Mouse (Mus musculus) CH12.LX (cell line): ENCODE results near the gene Hpf1. TPM values are rescaled to one million over a fixed set of nuclear protein-coding genes. Genes with fewer than 3 reads are reported as not detected.

Source experiments
- DNase-seq: peaks from one replicate; pipeline ENCODE4 v3.0.0-alpha.2; 2013; ENCODE audit errors: extremely low read depth
- H3K27ac ChIP-seq: 2 replicates; pipeline ENCODE4 v1.5.1; 2012; ENCODE audit warnings: low read depth, mild to moderate bottlenecking, control low read depth, moderate library complexity; ENCODE audit not compliant: insufficient read depth
- H3K27me3 ChIP-seq: replicated peaks from 2 replicates; pipeline ENCODE3; 2012; ENCODE audit warnings: inconsistent platforms
- H3K36me3 ChIP-seq, 2 experiments: replicated peaks in 1 of 2; 2 replicates each; pipeline versions ENCODE3 to v1.6.1; 2012; ENCODE audit warnings: inconsistent platforms in 1 of 2, low read length in 1 of 2, mild to moderate bottlenecking in 1 of 2, mixed read lengths in 1 of 2, moderate library complexity in 1 of 2; ENCODE audit not compliant: control insufficient read depth in 1 of 2, insufficient read depth in 1 of 2
- H3K4me1 ChIP-seq, 2 experiments: 2 replicates each; pipeline ENCODE4 v1.6.1; 2012; ENCODE audit warnings: inconsistent platforms in 1 of 2, moderate library complexity in 1 of 2; ENCODE audit not compliant: insufficient read depth in 2 of 2, control insufficient read depth in 1 of 2
- H3K4me2 ChIP-seq: 2 replicates; pipeline ENCODE4 v1.6.1; 2012; ENCODE audit warnings: low read depth, mild to moderate bottlenecking, control low read depth; ENCODE audit not compliant: poor library complexity, insufficient read depth, severe bottlenecking
- H3K4me3 ChIP-seq, 3 experiments: fragments of 150-350 bp in 1 of 3; sonication (generic) in 1 of 3; replicated peaks in 1 of 3; 2 replicates each; pipeline versions ENCODE3 to v1.5.1; 2011 to 2012; ENCODE audit warnings: low read depth in 2 of 3, low read length in 2 of 3, mild to moderate bottlenecking in 2 of 3, moderate library complexity in 2 of 3, control low read depth in 1 of 3, improper control_type of control experiment in 1 of 3, inconsistent platforms in 1 of 3, mixed read lengths in 1 of 3; ENCODE audit not compliant: poor library complexity in 1 of 3
- H3K79me2 ChIP-seq: replicated peaks from 2 replicates; pipeline ENCODE4 v1.6.1; 2012; ENCODE audit warnings: mild to moderate bottlenecking, moderate library complexity; ENCODE audit not compliant: control insufficient read depth, poor library complexity, insufficient read depth, severe bottlenecking; ENCODE audit errors: extremely low read depth
- H3K9ac ChIP-seq: 2 replicates; pipeline ENCODE4 v1.6.1; 2012; ENCODE audit warnings: low read depth, mild to moderate bottlenecking, control low read depth, moderate library complexity; ENCODE audit not compliant: insufficient read depth
- H3K9me3 ChIP-seq: replicated peaks from 2 replicates; pipeline ENCODE3; 2012; ENCODE audit warnings: low read length, inconsistent platforms, mixed read lengths
- BHLHE40 ChIP-seq: IDR thresholded peaks from 2 replicates; pipeline ENCODE4 v1.6.1; 2011; ENCODE audit warnings: mild to moderate bottlenecking, low read depth, low read length, improper control_type of control experiment
- CHD1 ChIP-seq: IDR thresholded peaks from 2 replicates; pipeline ENCODE4 v1.6.1; 2012; ENCODE audit warnings: low read depth, low read length, improper control_type of control experiment, inconsistent platforms
- CTCF ChIP-seq, 2 experiments: IDR thresholded peaks in 1 of 2; conservative IDR thresholded peaks in 1 of 2; 2 replicates each; pipeline ENCODE4 v1.5.1; 2011 to 2012; ENCODE audit warnings: low read depth in 2 of 2, low read length in 2 of 2, improper control_type of control experiment in 1 of 2, inconsistent platforms in 1 of 2, mild to moderate bottlenecking in 1 of 2, moderate library complexity in 1 of 2
- GABPA ChIP-seq: IDR thresholded peaks from 2 replicates; pipeline ENCODE4 v1.6.1; 2012; ENCODE audit warnings: low read depth, low read length, improper control_type of control experiment, inconsistent platforms; ENCODE audit not compliant: insufficient replicate concordance
- HCFC1 ChIP-seq: IDR thresholded peaks from 2 replicates; pipeline ENCODE4 v1.6.1; 2012; ENCODE audit warnings: low read depth, mild to moderate bottlenecking, inconsistent platforms, low read length, improper control_type of control experiment
- JUN ChIP-seq: IDR thresholded peaks from 2 replicates; pipeline ENCODE4 v1.6.1; 2011; ENCODE audit warnings: low read depth, mild to moderate bottlenecking, low read length, improper control_type of control experiment, moderate library complexity; ENCODE audit not compliant: insufficient read depth
- MAX ChIP-seq: IDR thresholded peaks from 2 replicates; pipeline ENCODE4 v1.6.1; 2011; ENCODE audit warnings: low read length, improper control_type of control experiment
- MAZ ChIP-seq: IDR thresholded peaks from 2 replicates; pipeline ENCODE4 v1.6.1; 2012; ENCODE audit warnings: low read depth, mild to moderate bottlenecking, inconsistent platforms, low read length, improper control_type of control experiment, moderate library complexity
- NELFE ChIP-seq: IDR thresholded peaks from 2 replicates; pipeline ENCODE4 v1.6.1; 2011; ENCODE audit warnings: low read depth, low read length, improper control_type of control experiment
- NRF1 ChIP-seq: IDR thresholded peaks from 2 replicates; pipeline ENCODE4 v1.6.1; 2014; ENCODE audit warnings: low read depth, mild to moderate bottlenecking, inconsistent platforms, low read length, improper control_type of control experiment, moderate library complexity
- POLR2A ChIP-seq: IDR thresholded peaks from 2 replicates; pipeline ENCODE4 v1.6.1; 2011; ENCODE audit warnings: low read depth, mild to moderate bottlenecking, improper control_type of control experiment, low read length
- POLR2AphosphoS2 ChIP-seq: IDR thresholded peaks from 2 replicates; pipeline ENCODE4 v1.6.1; 2011; ENCODE audit warnings: low read depth, low read length, improper control_type of control experiment
- RAD21 ChIP-seq: IDR thresholded peaks from 2 replicates; pipeline ENCODE4 v1.6.1; 2011; ENCODE audit warnings: low read depth, mild to moderate bottlenecking, low read length, improper control_type of control experiment, moderate library complexity
- SIN3A ChIP-seq: IDR thresholded peaks from 2 replicates; pipeline ENCODE4 v1.6.1; 2012; ENCODE audit warnings: low read length, improper control_type of control experiment, inconsistent platforms
- SMC3 ChIP-seq: IDR thresholded peaks from 2 replicates; pipeline ENCODE4 v1.6.1; 2011; ENCODE audit warnings: low read depth, low read length, improper control_type of control experiment
- TCF12 ChIP-seq: IDR thresholded peaks from 2 replicates; pipeline ENCODE4 v1.6.1; 2014; ENCODE audit warnings: low read depth, mild to moderate bottlenecking, inconsistent platforms, low read length, improper control_type of control experiment
- USF1 ChIP-seq: IDR thresholded peaks from 2 replicates; pipeline ENCODE4 v1.6.1; 2014; ENCODE audit warnings: low read depth, mild to moderate bottlenecking, inconsistent platforms, low read length, improper control_type of control experiment
- USF2 ChIP-seq: conservative IDR thresholded peaks from 2 replicates; pipeline ENCODE4 v1.6.1; 2011; ENCODE audit warnings: low read depth, low read length, improper control_type of control experiment
- ZC3H11A ChIP-seq: IDR thresholded peaks from 2 replicates; pipeline ENCODE4 v1.6.1; 2012; ENCODE audit warnings: low read depth, mild to moderate bottlenecking, inconsistent platforms, low read length, improper control_type of control experiment
- ZKSCAN1 ChIP-seq: IDR thresholded peaks from 2 replicates; pipeline ENCODE4 v1.6.1; 2012; ENCODE audit warnings: low read depth, inconsistent platforms, low read length, improper control_type of control experiment, borderline replicate concordance
- ZMIZ1 ChIP-seq: IDR thresholded peaks from 2 replicates; pipeline ENCODE4 v1.6.1; 2012; ENCODE audit warnings: low read depth, mild to moderate bottlenecking, inconsistent platforms, low read length, improper control_type of control experiment
- ZNF384 ChIP-seq: IDR thresholded peaks from 2 replicates; pipeline ENCODE4 v1.6.1; 2012; ENCODE audit warnings: low read depth, low read length, improper control_type of control experiment, inconsistent platforms
- dilution Hi-C: fragments of 300-500 bp; cut with MboI; formaldehyde crosslinking; loops from 2 replicates; pipeline ENCODE4 v1.14.3; 2020; ENCODE audit warnings: low sequenced_read_pairs; ENCODE audit not compliant: extremely low pct_unique_long_range_greater_than_20kb, extremely low pct_ligation_motif_present
- in situ Hi-C: fragments of 300-500 bp; cut with MboI; formaldehyde crosslinking; loops from 3 replicates; pipeline ENCODE4 v1.14.3; 2019; ENCODE audit warnings: low sequenced_read_pairs, low pct_ligation_motif_present, low pct_unique_long_range_greater_than_20kb, mixed read lengths
- polyA plus RNA-seq: library from polyadenylated mRNA; unstranded; fragments of >175 nt; gene quantifications from 2 replicates; pipeline ENCODE4 v1.2.1, GENCODE M21; 2012; ENCODE audit warnings: low read depth; ENCODE audit not compliant: insufficient read length
- total RNA-seq, 2 experiments: library from RNA; depleted of rRNA; stranded (reverse); fragments of 300-350 nt in 1 of 2; fragments of >200 nt in 1 of 2; gene quantifications; 2 replicates each; pipeline ENCODE4 v1.2.3; 2012 to 2014

The Hpf1 gene
- total and polyA plus RNA-seq, 3 experiments: 76.1 to 132 (median 95.0) TPM

GRCm38 (mm10) chr8:60864875-60865274 is 25.3 kb upstream of the Hpf1 start:
- H3K36me3 ChIP-seq: no peaks in the 10 kb centered on the region
- H3K4me1 ChIP-seq: peaks cover 19 to 58% of the 10 kb centered on the region in 2 experiments
- H3K27me3 ChIP-seq: no peaks in the 10 kb centered on the region
- dilution Hi-C loops: no loop called here
- H3K4me3 ChIP-seq: no peak overlapping the region
- no peak overlapping the region for H3K9ac ChIP-seq
- no peak for DNase-seq
- no peak overlapping the region for H3K27ac ChIP-seq
- H3K79me2 ChIP-seq: no peaks in the 10 kb centered on the region
- no peak for TF ChIP-seq POLR2A
- TF ChIP-seq ZMIZ1: no peak
- no peak for TF ChIP-seq POLR2AphosphoS2
- TF ChIP-seq ZNF384: no peak
- no peak for TF ChIP-seq USF2
- no peak for TF ChIP-seq HCFC1
- no peak for TF ChIP-seq NRF1
- TF ChIP-seq GABPA: no peak
- no peak overlapping the region for H3K4me2 ChIP-seq
- no peaks in the 10 kb centered on the region for H3K9me3 ChIP-seq
- in situ Hi-C loops: loop anchor here (10.0 kb wide), 1 partner anchor 250 kb away; no protein-coding TSS in a partner anchor

- no peak overlapping the region for H3K27ac ChIP-seq
- peak; percentile 80 for DNase-seq
- peaks cover 21 to 58% of the 10 kb centered on the region in 2 experiments for H3K4me1 ChIP-seq
- no peaks in the 10 kb centered on the region for H3K36me3 ChIP-seq
- no peak overlapping the region for H3K4me3 ChIP-seq
- TF ChIP-seq CHD1: no peak
- peak; percentile 91 for TF ChIP-seq SMC3
- TF ChIP-seq CTCF (conservative IDR thresholded peaks at IDR 0.05 in 1 of 2, IDR thresholded peaks at IDR 0.05 in 1 of 2; ENCODE audit: low read depth in 2 of 2, low read length in 2 of 2): peak; percentile 89
- no peak for TF ChIP-seq BHLHE40
- peak; percentile 41; the same call in 1 of the 2 replicates for TF ChIP-seq ZC3H11A
- no peak for TF ChIP-seq TCF12
- no peak for TF ChIP-seq POLR2A
- no peak for TF ChIP-seq ZMIZ1
- TF ChIP-seq USF1: no peak
- no peak for TF ChIP-seq SIN3A
- no peak for TF ChIP-seq JUN
- no peak for TF ChIP-seq NELFE
- TF ChIP-seq MAX: no peak
- no peak for TF ChIP-seq MAZ
- peak; percentile 88 for TF ChIP-seq RAD21
- no peak for TF ChIP-seq ZKSCAN1
- no peaks in the 10 kb centered on the region for H3K9me3 ChIP-seq
- no peak overlapping the region for H3K9ac ChIP-seq
- H3K27me3 ChIP-seq: no peaks in the 10 kb centered on the region
- in situ Hi-C loops: loop anchor here (10.0 kb wide), 1 partner anchor 251 kb away; no protein-coding TSS in a partner anchor
- no peaks in the 10 kb centered on the region for H3K79me2 ChIP-seq
- dilution Hi-C loops: no loop called here
- H3K4me2 ChIP-seq: no peak overlapping the region
Observed at GRCm38 (mm10) chr8:60865504-60866114, 24.6 kb upstream of the Hpf1 start.
